Mouse (Mus musculus): ENCODE measurements around the gene Cks2. TPM values are rescaled to one million over a fixed set of nuclear protein-coding genes. Genes with fewer than 3 reads are reported as not detected.
"Not testable (repeated sequence)": the region's sequence is repeated elsewhere in the genome, so short reads cannot be mapped to it uniquely, and the experiment has no call there.

Gene Cks2
- polyA plus RNA-seq, 1 experiment: 4.8 TPM

- Histone ChIP-seq H3K4me3 (replicated peaks; ENCODE audit: extremely low read depth, low read depth, low read length) (no peak overlapping the region), H3K4me1 (ENCODE audit: control insufficient read depth, insufficient read depth, low read length) (peaks cover 14% of the 10 kb centered on the region)
- DNase-seq: no peak
- WGBS: 84% methylated on average over 4 of the region's 4 CpGs
- TF ChIP-seq POLR2A (IDR thresholded peaks at IDR 0.05; ENCODE audit: borderline replicate concordance, extremely low read depth, low read depth, low read length): no peak
- no peak for TF ChIP-seq CTCF (IDR thresholded peaks at IDR 0.05; ENCODE audit: insufficient read depth, low read length)
These were observed 3.2 kb downstream of the Cks2 start for GRCm38 (mm10) chr13:51648237-51648636.

GRCm38 (mm10) chr13:51649740-51650139 is 4.7 kb downstream of the Cks2 start:
- Histone ChIP-seq H3K4me1 (ENCODE audit: control insufficient read depth, insufficient read depth, low read length) (peaks cover 11% of the 10 kb centered on the region), H3K4me3 (replicated peaks; ENCODE audit: extremely low read depth, low read depth, low read length) (no peak overlapping the region)
- no peak for DNase-seq
- no peak for TF ChIP-seq POLR2A (IDR thresholded peaks at IDR 0.05; ENCODE audit: borderline replicate concordance, extremely low read depth, low read depth, low read length)
- no peak for TF ChIP-seq CTCF (IDR thresholded peaks at IDR 0.05; ENCODE audit: insufficient read depth, low read length)
- WGBS: 64% methylated on average over 1 of the region's 1 CpGs

- Histone ChIP-seq H3K4me3 (replicated peaks; ENCODE audit: extremely low read depth, low read depth, low read length) (peak within 1 kb of the TSS; percentile 95), H3K4me1 (ENCODE audit: control insufficient read depth, insufficient read depth, low read length) (peaks cover 6% of the 10 kb centered on the region)
- peak; percentile 57 for TF ChIP-seq CTCF (IDR thresholded peaks at IDR 0.05; ENCODE audit: insufficient read depth, low read length)
- peak; percentile 61; the same call in 1 of the 2 replicates for TF ChIP-seq POLR2A (IDR thresholded peaks at IDR 0.05; ENCODE audit: borderline replicate concordance, extremely low read depth, low read depth, low read length)
- DNase-seq: peak; percentile 96
- 1% methylated on average over 69 of the region's 69 CpGs for WGBS
These were observed 6.5 kb downstream of the Cks2 start, which contains the start of gene Secisbp2 for GRCm38 (mm10) chr13:51651408-51652064. Secisbp2 (plus strand) TSS chr13:51651697.

GRCm38 (mm10) chr13:51653159-51653558 is 8.1 kb downstream of the Cks2 start:
- DNase-seq: no peak
- 90% methylated on average over 6 of the region's 6 CpGs for WGBS
- Histone ChIP-seq H3K4me1 (ENCODE audit: control insufficient read depth, insufficient read depth, low read length) (peaks cover 6% of the 10 kb centered on the region), H3K4me3 (replicated peaks; ENCODE audit: extremely low read depth, low read depth, low read length) (no peak overlapping the region)
- no peak for TF ChIP-seq CTCF (IDR thresholded peaks at IDR 0.05; ENCODE audit: insufficient read depth, low read length)
- no peak for TF ChIP-seq POLR2A (IDR thresholded peaks at IDR 0.05; ENCODE audit: borderline replicate concordance, extremely low read depth, low read depth, low read length)

- WGBS: 92% methylated on average over 9 of the region's 9 CpGs
These were observed 8.9 kb downstream of the Cks2 start for GRCm38 (mm10) chr13:51653961-51654360.

GRCm38 (mm10) chr13:51656516-51657235 is 11.6 kb downstream of the Cks2 start:
- H3K4me3 ChIP-seq (replicated peaks; ENCODE audit: extremely low read depth, low read depth, low read length): no peak overlapping the region
- DNase-seq: no peak
- 95% methylated on average over 13 of the region's 13 CpGs for WGBS
- H3K4me1 ChIP-seq (ENCODE audit: control insufficient read depth, insufficient read depth, low read length): peaks cover 3% of the 10 kb centered on the region
- TF ChIP-seq CTCF (IDR thresholded peaks at IDR 0.05; ENCODE audit: insufficient read depth, low read length) (no peak), POLR2A (IDR thresholded peaks at IDR 0.05; ENCODE audit: borderline replicate concordance, extremely low read depth, low read depth, low read length) (no peak)

More at GRCm38 (mm10) chr13:51653961-51654360, 8.9 kb downstream of the Cks2 start:
- TF ChIP-seq CTCF (IDR thresholded peaks at IDR 0.05; ENCODE audit: insufficient read depth, low read length) (no peak), POLR2A (IDR thresholded peaks at IDR 0.05; ENCODE audit: borderline replicate concordance, extremely low read depth, low read depth, low read length) (no peak)
- H3K4me1 ChIP-seq (ENCODE audit: control insufficient read depth, insufficient read depth, low read length): peaks cover 6% of the 10 kb centered on the region
- no peak overlapping the region for H3K4me3 ChIP-seq (replicated peaks; ENCODE audit: extremely low read depth, low read depth, low read length)
- no peak for DNase-seq

- WGBS: 86% methylated on average over 3 of the region's 3 CpGs
- no peak for TF ChIP-seq CTCF (IDR thresholded peaks at IDR 0.05; ENCODE audit: insufficient read depth, low read length)
- TF ChIP-seq POLR2A (IDR thresholded peaks at IDR 0.05; ENCODE audit: borderline replicate concordance, extremely low read depth, low read depth, low read length): no peak
- DNase-seq: no peak
- Histone ChIP-seq H3K4me1 (ENCODE audit: control insufficient read depth, insufficient read depth, low read length) (no peaks in the 10 kb centered on the region), H3K4me3 (replicated peaks; ENCODE audit: extremely low read depth, low read depth, low read length) (no peak overlapping the region)
These were observed 13.1 kb downstream of the Cks2 start for GRCm38 (mm10) chr13:51658094-51658493.

GRCm38 (mm10) chr13:51659573-51659972 is 14.5 kb downstream of the Cks2 start:
- WGBS: 95% methylated on average over 7 of the region's 7 CpGs
- no peak for TF ChIP-seq CTCF (IDR thresholded peaks at IDR 0.05; ENCODE audit: insufficient read depth, low read length)
- TF ChIP-seq POLR2A (IDR thresholded peaks at IDR 0.05; ENCODE audit: borderline replicate concordance, extremely low read depth, low read depth, low read length): no peak
- Histone ChIP-seq H3K4me1 (ENCODE audit: control insufficient read depth, insufficient read depth, low read length) (no peaks in the 10 kb centered on the region), H3K4me3 (replicated peaks; ENCODE audit: extremely low read depth, low read depth, low read length) (no peak overlapping the region)
- DNase-seq: no peak

GRCm38 (mm10) chr13:51663561-51663960 is 18.5 kb downstream of the Cks2 start:
- H3K4me3 ChIP-seq (replicated peaks; ENCODE audit: extremely low read depth, low read depth, low read length): no peak overlapping the region
- DNase-seq: no peak
- no peak for TF ChIP-seq POLR2A (IDR thresholded peaks at IDR 0.05; ENCODE audit: borderline replicate concordance, extremely low read depth, low read depth, low read length)
- TF ChIP-seq CTCF (IDR thresholded peaks at IDR 0.05; ENCODE audit: insufficient read depth, low read length): no peak
- no peaks in the 10 kb centered on the region for H3K4me1 ChIP-seq (ENCODE audit: control insufficient read depth, insufficient read depth, low read length)
- WGBS: 90% methylated on average over 2 of the region's 2 CpGs

GRCm38 (mm10) chr13:51668195-51668594 is 23.2 kb downstream of the Cks2 start:
- not testable (repeated sequence) for H3K4me1 ChIP-seq (ENCODE audit: control insufficient read depth, insufficient read depth, low read length); DNase-seq; H3K4me3 ChIP-seq (replicated peaks; ENCODE audit: extremely low read depth, low read depth, low read length)
- WGBS: 88% methylated on average over 12 of the region's 12 CpGs
